Mouse (Mus musculus) adrenal gland, postnatal 14 days (tissue): ENCODE measurements around the gene Adamts6. TPM values are rescaled to one million over a fixed set of nuclear protein-coding genes. Genes with fewer than 3 reads are reported as not detected.

Experiments used
- DNase-seq: peaks from one replicate; pipeline ENCODE4 v3.0.0; 2021; ENCODE audit warnings: mixed read lengths
- total RNA-seq: library from RNA; stranded (reverse); gene quantifications from 2 replicates; pipeline ENCODE4 v1.2.3, GENCODE M21; 2021

Adamts6 gene
- total RNA-seq, 1 experiment from 2014 or later: 3.2 TPM

DNA sequence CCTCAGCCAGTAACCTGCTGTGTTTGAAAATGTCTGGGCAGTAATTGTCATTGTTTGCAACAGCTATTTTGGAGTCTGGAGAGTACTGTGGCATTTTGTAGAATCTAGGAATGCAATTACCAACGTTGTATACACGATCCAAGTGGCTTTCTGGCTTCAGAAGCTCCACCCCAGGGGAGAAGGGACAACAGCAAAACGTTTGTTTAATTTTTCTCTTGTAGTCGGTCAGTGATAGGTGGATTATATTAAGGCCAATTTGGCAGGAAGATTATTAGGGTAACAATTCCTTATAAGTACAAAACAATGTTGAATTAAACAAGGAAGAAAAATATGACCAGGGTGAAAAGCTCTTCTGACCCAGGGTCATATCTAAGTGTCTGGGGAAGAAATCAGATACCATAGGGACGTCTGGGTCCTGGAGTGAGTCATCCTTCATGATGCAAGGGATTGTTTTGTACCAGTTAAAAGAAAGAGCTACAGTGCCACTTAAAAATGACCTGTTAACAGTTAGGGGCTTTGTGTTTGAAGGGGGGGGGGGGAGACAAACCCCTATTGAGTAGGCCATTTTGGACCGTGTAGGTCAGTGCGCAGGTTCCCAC, 229.2 kb downstream of the Adamts6 start:
- DNase-seq: peak; percentile 14

DNA sequence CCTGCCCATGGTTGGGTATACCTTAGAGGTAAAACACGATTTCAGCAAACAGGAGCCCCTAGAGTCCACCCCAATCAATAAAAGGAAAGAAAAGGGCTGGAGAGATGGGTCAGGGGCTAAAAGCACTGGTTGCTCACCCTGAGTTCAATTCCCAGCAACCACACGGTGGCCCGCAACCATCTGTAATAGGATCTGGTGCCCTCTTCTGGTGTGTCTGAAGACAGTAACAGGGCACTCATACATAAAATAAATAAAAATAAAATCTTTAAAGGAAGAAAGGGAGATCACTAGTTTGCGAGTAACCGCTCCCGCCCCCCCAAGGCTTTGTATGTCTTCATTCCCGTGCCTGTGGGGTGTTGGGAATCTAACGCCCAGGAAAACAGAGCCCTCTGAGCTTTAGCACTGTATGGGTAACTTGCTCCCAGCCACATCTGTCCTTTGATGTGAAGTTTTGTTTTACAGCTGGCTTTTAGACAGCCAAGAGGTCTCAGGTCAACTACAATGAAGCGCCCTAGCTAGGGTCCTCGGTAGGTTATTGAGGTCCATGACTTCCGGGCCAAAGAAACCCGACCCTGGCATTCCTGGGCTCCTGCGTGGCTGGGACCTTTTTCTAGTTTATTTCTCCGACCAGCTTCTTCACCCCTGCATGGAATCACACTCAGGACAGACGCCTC, 230.1 kb downstream of the Adamts6 start:
- DNase-seq: no peak

DNA sequence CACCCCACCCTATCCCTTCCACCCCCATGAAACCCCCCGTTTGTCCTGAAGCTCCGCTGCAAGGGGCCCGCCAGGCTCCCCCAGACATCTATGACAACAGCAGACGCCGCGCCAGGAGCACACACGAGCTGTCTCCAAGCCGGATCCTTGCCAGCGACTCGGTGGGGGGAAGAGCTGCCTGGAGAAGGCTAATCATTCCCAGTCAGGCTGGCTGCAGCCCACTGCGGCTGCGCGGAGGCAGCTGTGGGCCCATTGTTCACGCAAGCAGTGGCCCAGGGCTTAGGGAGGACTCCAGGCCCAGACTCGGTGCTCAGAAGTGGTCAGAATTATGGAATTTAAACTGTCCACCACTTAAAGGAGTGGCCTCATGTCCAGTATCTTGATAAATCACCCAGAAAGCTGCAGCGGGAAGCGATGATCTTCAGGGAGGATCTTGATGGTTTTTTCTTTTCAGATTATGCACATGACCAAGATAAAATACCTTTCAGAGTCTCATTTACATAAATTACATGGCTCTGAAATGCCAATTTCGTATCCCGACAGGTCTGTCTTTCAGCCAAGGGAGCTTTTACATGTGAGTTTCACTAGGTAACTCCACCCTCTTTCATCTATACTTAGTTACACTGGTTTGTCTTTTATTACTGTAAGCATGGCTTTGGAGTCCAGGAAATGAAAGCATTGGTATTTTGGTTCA, 230.8 kb downstream of the Adamts6 start:
- peak; percentile 93 for DNase-seq

DNA sequence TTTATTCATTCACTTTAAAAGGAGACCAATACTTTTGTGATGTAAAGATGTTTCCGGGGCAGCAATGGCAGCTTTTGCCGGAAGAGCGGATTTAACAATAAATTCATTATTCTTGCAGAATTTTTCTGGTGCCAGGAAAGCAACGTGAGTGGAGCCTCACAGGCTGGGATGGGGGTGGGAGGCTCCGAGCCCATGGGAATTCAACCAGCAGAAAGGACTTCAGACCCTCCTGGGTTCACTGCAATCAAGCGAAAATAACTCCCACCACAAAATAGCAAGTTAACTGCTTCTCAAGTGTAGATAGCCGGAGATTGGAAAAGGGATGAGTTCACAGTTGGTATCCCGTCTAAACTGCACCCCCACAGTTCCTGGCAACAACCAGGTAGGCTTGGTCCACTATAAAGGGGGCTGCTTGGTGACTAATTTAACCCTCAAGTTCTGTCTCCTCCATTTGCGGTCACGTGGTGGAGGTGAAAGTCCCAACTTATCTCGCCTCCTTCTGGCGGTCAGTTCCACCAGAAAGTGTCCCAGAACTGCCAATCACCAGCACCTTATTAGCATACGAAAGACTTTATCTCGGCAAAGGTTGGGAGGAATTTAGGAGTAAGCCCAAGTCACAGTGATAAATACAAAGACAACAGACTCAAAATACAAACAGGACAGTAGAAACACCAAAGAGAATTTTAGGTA, 231.5 kb downstream of the Adamts6 start:
- no peak for DNase-seq

DNA sequence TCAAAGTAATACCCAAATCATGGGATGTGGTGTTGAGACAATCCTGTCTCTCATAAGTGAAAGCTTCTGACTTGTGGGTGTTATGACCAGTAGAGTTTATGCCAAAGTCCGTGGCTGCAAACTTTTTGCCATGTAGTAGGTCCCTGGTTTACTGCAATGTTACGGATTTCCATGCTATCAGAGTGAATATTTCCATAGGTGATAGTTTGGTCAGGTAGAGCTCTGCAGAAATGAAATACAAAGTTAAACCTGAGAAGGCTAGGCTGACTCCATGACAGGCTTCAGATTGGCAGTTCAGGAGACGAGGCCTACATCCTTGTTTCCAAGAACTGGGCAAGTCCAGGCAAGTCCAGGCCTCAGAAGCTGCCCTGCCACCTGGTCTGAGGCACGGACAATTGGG, 232.3 kb downstream of the Adamts6 start:
- no peak for DNase-seq

DNA sequence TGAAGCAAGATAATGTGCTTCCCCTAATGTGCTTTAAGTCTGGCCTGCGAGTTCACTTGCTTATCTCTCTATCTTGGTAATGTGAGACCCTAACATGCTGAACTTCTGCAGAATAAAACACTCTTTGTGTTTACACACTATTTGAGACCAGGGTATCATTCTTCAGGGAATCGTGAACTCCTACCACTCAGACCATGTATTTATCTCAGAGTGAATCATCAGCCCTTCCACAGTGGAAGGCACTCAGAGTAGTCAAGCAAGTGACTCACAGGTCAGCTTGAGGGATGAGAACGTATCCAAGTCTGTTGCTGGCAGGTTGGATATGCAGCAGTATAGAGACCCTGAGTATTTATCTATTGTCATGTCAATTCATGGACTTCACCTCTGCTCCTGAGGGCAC, 232.8 kb downstream of the Adamts6 start:
- DNase-seq: no peak

DNA sequence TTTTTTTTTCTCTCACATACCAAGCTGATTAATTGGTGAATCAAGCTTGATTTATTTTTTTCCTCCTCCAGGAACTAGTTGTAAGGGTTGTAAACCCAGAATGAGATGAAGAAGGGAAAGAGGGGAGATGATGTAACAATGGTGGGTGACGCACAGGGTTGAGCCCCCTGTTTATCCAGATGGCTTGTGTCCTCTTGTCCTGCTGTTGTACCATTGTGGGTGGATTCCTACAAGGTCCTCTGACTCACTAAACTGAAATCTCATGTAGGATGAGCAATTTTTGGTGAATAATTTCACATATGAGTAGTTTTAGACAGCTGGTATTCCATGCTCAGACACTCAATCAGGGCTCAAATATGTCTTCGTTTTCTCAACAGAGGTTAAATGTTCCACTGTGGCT, 233.9 kb downstream of the Adamts6 start:
- no peak for DNase-seq

DNA sequence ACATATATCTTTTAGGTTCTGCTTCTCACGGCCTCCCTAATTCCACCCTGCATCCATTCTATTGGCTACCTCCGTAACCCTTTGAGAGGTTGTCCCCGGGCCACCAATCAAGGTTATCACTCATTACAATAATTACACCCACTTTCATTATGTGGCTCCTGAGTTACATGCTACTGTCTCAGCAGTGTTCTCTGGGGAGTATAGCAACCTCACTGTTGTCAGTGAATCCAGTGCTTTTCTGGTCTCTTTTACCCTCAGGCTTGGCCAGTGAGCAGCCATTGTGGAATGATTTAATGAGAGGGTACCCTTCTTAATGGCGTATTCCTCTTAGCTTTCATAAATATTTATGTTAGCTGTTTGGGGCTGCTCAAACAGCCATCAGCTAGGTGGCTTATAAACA, 238.0 kb downstream of the Adamts6 start:
- DNase-seq: no peak

DNA sequence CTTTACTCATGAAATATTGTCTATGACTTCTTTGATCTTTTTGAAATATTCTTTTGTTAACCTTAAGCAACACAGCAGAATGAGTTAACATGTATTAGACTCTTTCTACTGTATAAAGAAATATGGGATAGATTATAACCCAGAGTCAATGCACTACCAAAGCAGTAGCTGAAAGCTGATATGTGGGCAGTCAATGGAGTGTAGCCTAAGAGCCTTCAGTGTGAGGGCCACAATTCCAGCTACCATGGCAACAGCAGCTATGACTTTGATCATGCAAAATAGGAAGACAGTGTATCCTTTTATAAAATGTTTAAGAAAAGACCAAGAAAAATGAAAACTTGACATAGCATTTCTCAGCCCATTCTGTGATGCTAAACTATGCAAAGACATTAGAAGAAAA, 241.6 kb downstream of the Adamts6 start:
- DNase-seq: no peak

DNA sequence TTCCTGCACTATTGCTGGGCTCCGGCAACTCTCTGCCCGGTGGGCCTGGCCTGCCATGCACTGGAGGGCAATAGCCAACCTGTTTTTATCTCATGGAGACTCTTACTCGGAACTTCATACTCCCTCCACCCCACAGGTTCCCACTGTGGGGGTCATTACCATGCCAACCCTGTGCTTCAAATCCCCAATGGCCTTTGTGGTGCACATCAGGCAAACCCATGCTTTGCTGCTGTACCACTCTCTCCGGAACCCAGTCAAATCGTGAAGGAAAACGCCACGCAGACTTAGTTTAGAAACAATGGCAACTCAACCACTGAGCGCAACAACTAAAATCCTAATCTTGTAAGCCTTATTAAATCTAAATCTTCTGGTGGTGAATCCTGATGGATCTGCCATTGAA, 244.2 kb downstream of the Adamts6 start:
- no peak for DNase-seq

DNA sequence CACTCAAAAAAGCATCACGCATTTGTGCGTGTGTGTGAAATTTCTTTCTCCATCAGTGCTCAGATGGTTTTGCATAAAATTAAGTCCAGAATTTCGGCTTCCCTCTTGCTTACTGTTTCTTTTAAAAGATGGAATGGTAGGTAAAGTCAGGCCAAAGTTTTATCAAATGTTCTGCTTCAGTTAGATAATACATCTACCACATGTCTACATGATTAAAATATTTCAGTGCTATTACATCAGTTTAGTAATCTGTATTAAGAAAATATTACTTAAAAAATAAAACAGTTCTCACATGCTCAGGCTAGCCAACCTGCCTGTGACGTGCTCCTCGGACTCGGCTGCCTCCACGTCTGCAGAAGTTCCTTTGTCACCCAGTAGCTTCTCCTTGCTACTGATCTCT, 245.1 kb downstream of the Adamts6 start:
- DNase-seq: no peak

DNA sequence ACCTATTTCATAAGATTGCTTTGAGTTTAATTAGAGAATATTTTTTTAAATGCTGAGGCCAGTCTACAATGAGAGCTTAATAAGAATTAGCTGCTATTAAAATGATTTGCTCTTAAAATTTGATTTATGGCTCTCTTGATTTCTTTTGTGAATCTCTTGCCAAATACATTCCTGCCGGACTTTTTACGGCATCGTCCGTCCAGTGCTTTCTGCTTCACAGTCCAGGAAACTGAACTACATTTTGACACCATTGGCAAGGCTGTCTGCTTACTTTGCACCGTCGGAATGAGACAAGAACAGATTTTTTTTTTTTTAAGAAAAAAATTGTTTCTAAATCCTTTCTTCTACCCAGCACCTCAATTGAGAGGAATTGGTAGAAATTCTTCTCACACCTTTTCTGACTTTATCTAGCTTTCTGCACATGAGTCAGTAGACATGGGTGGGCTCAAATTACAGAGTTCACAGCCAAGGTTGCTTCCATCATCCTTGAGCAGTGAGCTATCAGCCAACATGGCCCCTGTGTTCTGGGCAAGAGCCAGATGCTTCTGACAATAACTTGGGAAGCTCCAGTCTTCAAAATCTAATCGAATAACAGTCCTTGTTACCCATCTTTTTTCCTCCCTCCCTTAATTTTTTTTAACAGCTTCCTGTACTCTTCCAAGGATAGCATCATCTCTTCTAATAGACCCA, 246.3 kb downstream of the Adamts6 start:
- DNase-seq: peak; percentile 17

DNA sequence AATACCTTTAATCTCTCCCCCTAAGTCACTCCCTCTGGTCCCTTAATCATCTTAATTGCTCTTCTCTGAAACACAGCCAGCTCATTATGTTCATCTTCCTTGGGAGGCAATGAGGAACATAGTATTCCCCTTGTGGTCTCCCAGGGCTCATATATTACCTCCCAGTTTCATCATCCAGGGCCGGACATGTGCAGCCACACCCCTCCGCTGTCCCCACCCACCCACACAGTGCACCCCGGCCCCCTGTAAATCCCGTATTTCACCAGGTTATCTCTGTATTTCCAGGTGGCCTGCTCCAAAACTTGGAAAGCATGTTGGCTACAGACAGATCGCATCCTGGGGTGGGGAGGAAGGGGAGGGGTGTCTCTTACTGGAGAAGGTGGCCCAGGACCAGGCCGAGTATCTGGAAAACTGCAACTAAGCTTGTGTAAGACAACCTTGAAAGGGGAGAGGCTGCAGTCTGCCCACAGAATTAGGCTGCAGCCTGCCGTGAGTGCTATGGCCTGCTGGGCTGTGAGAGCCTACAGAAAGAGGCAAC, 253.3 kb downstream of the Adamts6 start:
- DNase-seq: peak; percentile 17

DNA sequence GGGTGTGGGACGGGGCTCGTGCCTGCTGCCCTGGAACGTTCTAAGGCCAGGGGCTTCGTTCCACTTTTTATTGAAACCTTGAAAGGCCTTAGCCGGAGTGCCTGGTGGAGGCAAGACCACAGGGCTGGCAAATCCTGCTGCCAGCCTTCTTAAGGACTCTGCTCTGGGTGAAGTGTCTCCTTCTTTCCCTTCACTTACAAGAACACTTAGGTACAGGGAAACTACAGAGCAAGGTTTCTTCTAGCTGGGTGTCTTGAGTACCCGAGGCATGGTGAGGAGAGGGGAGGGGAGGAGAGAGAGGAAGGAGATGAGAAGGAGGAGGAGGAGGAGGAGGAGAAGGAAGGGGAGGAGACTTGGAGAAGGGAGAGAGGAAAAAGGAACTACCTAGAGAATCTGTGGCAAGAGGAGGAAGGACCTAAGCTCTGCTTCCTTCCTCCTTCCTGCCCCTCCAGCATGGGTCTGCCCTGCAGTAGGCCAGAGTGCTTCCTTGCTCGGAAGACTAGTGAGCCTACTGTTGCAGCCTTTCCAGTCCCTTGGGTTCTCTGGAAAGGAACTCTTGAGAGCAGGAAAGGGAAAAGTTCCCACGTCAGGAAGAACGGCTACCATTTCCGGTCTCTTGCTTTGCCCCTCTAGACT, 254.6 kb downstream of the Adamts6 start:
- DNase-seq: no peak

DNA sequence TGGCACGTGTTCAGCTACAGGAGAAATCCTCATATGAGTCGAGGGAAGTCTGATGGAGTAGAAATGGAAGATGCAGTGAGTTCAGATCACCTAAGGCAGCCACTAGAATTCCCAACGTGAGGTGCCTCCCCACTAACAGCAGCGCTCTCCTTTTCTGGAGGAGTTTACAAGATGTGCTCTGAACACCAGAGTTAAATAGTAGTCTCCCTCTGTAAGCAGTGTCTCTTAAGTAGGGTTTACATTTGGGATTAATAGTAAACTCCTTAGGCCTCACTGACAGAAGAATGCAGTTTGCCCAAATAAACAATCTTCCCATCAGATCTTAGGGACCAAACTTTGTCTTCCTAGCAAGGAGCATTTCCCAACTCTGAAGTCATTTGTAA, 255.1 kb downstream of the Adamts6 start:
- no peak for DNase-seq

Other genes starting within 250 kb of the Adamts6 start
- 21.0 and 26.5 TPM in 2 replicates for gene Nln, start 178.2 kb upstream of the Adamts6 start, total RNA-seq
- 7.1 and 9.7 TPM in 2 replicates for gene Sgtb, start 178.1 kb upstream of the Adamts6 start, total RNA-seq
- gene Trappc13, start 109.4 kb upstream of the Adamts6 start, total RNA-seq: 52.2 and 55.7 TPM in 2 replicates
- gene Trim23, start 109.0 kb upstream of the Adamts6 start, total RNA-seq: 17.3 and 18.8 TPM in 2 replicates
- gene Cenpk, start 59.2 kb upstream of the Adamts6 start, total RNA-seq: 5.4 and 7.6 TPM in 2 replicates
- 16.7 and 18.1 TPM in 2 replicates for gene Ppwd1, start 59.0 kb upstream of the Adamts6 start, total RNA-seq